Mouse (Mus musculus) megakaryocyte, embryonic 14.5 days (primary cell): Measurements from ENCODE around the gene Camkk2. TPM values are rescaled to one million over a fixed set of nuclear protein-coding genes. Genes with fewer than 3 reads are reported as not detected.

ENCODE experiments used
- H3K27me3 ChIP-seq: replicated peaks from 2 replicates; pipeline ENCODE3; 2012; ENCODE audit warnings: inconsistent platforms
- H3K36me3 ChIP-seq: replicated peaks from 2 replicates; pipeline ENCODE3; 2012; ENCODE audit warnings: low read length, inconsistent platforms, mixed read lengths
- H3K4me1 ChIP-seq: 2 replicates; pipeline ENCODE4 v1.6.1; 2012; ENCODE audit warnings: inconsistent platforms
- H3K4me3 ChIP-seq: replicated peaks from 2 replicates; pipeline ENCODE3; 2012; ENCODE audit warnings: moderate library complexity, mild to moderate bottlenecking, inconsistent platforms
- H3K9me3 ChIP-seq: 2 replicates; pipeline ENCODE4 v1.6.1; 2012; ENCODE audit warnings: inconsistent platforms
- FLI1 ChIP-seq: IDR thresholded peaks from 2 replicates; pipeline ENCODE4 v1.6.1; 2012; ENCODE audit warnings: low read length, inconsistent platforms, mixed read lengths
- GATA1 ChIP-seq: IDR thresholded peaks from 3 replicates; pipeline ENCODE4 v1.6.1; 2012; ENCODE audit warnings: mixed read lengths, low read length, inconsistent platforms, borderline replicate concordance
- polyA plus RNA-seq: library from polyadenylated mRNA; stranded (reverse); fragments of >175 nt; gene quantifications from 2 replicates; pipeline ENCODE4 v1.2.3, GENCODE M21; 2012; ENCODE audit warnings: low replicate concordance; ENCODE audit not compliant: insufficient read depth

The Camkk2 gene
- polyA plus RNA-seq, 1 experiment = 17.9 TPM

GRCm38 (mm10) chr5:122770806-122771261 lies 8.4 kb downstream of the Camkk2 start:
- H3K27me3 ChIP-seq = no peaks in the 10 kb centered on the region
- peaks cover 51% of the 10 kb centered on the region for H3K36me3 ChIP-seq
- TF ChIP-seq GATA1 (no peak), FLI1 (peak; percentile 12; the same call in 1 of the 2 replicates)
- H3K4me1 ChIP-seq = peaks cover 89% of the 10 kb centered on the region
- no peaks in the 10 kb centered on the region for H3K9me3 ChIP-seq
- H3K4me3 ChIP-seq = peak overlapping the region; percentile 89

- Histone ChIP-seq H3K9me3 (no peaks in the 10 kb centered on the region), H3K4me3 (peak overlapping the region; percentile 89), H3K36me3 (peaks cover 51% of the 10 kb centered on the region), H3K27me3 (no peaks in the 10 kb centered on the region), H3K4me1 (peaks cover 87% of the 10 kb centered on the region)
- TF ChIP-seq GATA1 (no peak), FLI1 (no peak)
Measured at GRCm38 (mm10) chr5:122770304-122770703, 8.9 kb downstream of the Camkk2 start.

GRCm38 (mm10) chr5:122769101-122769568 lies 10.1 kb downstream of the Camkk2 start:
- Histone ChIP-seq H3K4me3 (no peak overlapping the region), H3K4me1 (peaks cover 82% of the 10 kb centered on the region), H3K9me3 (no peaks in the 10 kb centered on the region), H3K36me3 (peaks cover 58% of the 10 kb centered on the region), H3K27me3 (no peaks in the 10 kb centered on the region)
- TF ChIP-seq GATA1 (no peak), FLI1 (no peak)

- Histone ChIP-seq H3K4me3 (no peak overlapping the region), H3K27me3 (no peaks in the 10 kb centered on the region), H3K4me1 (peaks cover 76% of the 10 kb centered on the region), H3K9me3 (no peaks in the 10 kb centered on the region), H3K36me3 (peaks cover 64% of the 10 kb centered on the region)
- no peak for TF ChIP-seq GATA1
- no peak for TF ChIP-seq FLI1
Measured at GRCm38 (mm10) chr5:122767283-122767682, 11.9 kb downstream of the Camkk2 start.

DNA sequence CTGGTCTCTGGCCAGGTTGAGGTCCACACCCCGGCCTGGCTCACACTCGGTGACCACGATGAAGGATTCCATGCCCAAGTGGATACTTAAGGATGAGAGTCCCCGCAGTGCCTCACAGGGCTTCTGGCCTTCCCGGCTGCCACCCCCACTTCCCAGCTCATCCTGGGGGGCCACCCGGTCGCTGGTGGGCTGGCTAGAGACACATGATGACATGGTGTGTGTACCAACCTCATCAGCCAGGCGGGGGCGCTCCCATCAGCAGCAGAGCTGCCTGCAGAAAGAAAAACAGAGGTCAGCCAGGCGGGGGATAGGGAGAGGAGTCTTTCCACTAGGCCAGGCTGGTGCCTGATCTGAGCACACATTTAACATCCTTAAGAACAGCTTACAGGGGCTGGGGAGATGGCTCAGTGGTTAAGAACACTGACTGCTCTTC lies 15.2 kb downstream of the Camkk2 start:
- Histone ChIP-seq H3K4me1 (peaks cover 60% of the 10 kb centered on the region), H3K9me3 (no peaks in the 10 kb centered on the region), H3K27me3 (no peaks in the 10 kb centered on the region), H3K4me3 (no peak overlapping the region), H3K36me3 (peaks cover 77% of the 10 kb centered on the region)
- no peak for TF ChIP-seq GATA1

- Histone ChIP-seq H3K4me3 (no peak overlapping the region), H3K27me3 (no peaks in the 10 kb centered on the region), H3K4me1 (peaks cover 54% of the 10 kb centered on the region), H3K36me3 (peaks cover 77% of the 10 kb centered on the region), H3K9me3 (no peaks in the 10 kb centered on the region)
- TF ChIP-seq GATA1 (no peak), FLI1 (no peak)
Measured at GRCm38 (mm10) chr5:122763271-122764031, 15.8 kb downstream of the Camkk2 start.

DNA sequence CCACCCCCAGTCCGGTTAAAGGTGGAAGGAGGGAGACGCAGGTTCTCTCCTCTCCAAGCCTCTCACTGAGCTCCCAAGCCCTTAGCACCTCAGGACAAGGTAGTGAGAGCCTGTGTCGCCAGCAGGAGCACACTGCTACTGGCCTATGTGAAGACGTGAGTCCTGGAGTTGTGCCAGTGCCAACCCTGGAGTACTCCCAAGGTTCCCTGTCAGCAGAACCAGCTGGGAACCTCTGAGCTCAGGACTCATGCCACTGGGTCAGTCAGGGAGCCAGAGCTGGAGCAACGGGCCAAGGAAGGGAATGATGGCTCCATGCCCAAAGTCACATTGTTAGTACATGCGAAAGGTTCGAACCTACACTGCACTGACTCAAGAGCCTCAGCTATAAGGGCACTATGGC lies 22.5 kb downstream of the Camkk2 start:
- Histone ChIP-seq H3K36me3 (peaks cover 88% of the 10 kb centered on the region), H3K27me3 (no peaks in the 10 kb centered on the region), H3K4me3 (no peak overlapping the region), H3K4me1 (peaks cover 15% of the 10 kb centered on the region), H3K9me3 (0 out of 2 replicates have a peak, but pooled peaks cover 3% of the 10 kb centered on the region)
- TF ChIP-seq GATA1 (no peak), FLI1 (no peak)

- TF ChIP-seq GATA1 (no peak), FLI1 (no peak)
Measured at GRCm38 (mm10) chr5:122756144-122756543, 23.1 kb downstream of the Camkk2 start.

GRCm38 (mm10) chr5:122755620-122756019 lies 23.6 kb downstream of the Camkk2 start:
- Histone ChIP-seq H3K4me1 (peaks cover 8% of the 10 kb centered on the region), H3K27me3 (no peaks in the 10 kb centered on the region), H3K4me3 (no peak overlapping the region), H3K36me3 (peaks cover 89% of the 10 kb centered on the region), H3K9me3 (0 out of 2 replicates have a peak, but pooled peaks cover 3% of the 10 kb centered on the region)
- TF ChIP-seq FLI1 (no peak), GATA1 (no peak)

More at GRCm38 (mm10) chr5:122756144-122756543, 23.1 kb downstream of the Camkk2 start:
- Histone ChIP-seq H3K4me3 (no peak overlapping the region), H3K9me3 (0 out of 2 replicates have a peak, but pooled peaks cover 3% of the 10 kb centered on the region), H3K36me3 (peaks cover 90% of the 10 kb centered on the region), H3K27me3 (no peaks in the 10 kb centered on the region), H3K4me1 (peaks cover 13% of the 10 kb centered on the region)

GRCm38 (mm10) chr5:122754477-122754876 lies 24.7 kb downstream of the Camkk2 start:
- Histone ChIP-seq H3K4me3 (no peak overlapping the region), H3K36me3 (peaks cover 95% of the 10 kb centered on the region), H3K4me1 (0 out of 2 replicates have a peak, but pooled peaks cover 3% of the 10 kb centered on the region), H3K9me3 (0 out of 2 replicates have a peak, but pooled peaks cover 3% of the 10 kb centered on the region), H3K27me3 (no peaks in the 10 kb centered on the region)
- no peak for TF ChIP-seq FLI1
- TF ChIP-seq GATA1 = no peak
